Mouse (Mus musculus): ENCODE data around the gene Znhit2. TPM values are rescaled to one million over a fixed set of nuclear protein-coding genes. Genes with fewer than 3 reads are reported as not detected.

Znhit2 gene
- total RNA-seq, 2 experiments from 2014 or later: 39.4 to 41.7 TPM

DNA sequence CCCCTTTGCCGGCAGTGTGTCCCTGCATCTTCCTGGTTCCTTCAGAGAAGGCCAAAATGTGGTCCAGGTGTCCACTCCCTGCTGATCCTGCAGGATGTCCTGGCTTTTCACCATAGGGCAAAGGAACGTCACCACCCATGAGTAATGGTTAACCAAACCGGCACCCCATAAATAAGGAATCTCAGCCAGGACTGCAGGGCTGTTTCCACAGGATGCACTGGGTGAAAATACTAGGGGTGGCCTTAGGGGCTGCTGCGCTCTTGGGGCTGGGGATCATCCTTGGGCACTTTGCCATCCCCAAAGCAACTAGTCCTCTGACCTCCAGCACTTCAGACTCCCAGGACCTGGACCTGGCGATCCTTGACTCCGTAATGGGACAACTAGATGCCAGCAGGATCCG, 44.6 kb downstream of the Znhit2 start, which contains the start of gene Naaladl1:
TSS of gene Naaladl1 (plus strand) at position 197 of the 400 bp plus-strand sequence.
- intact Hi-C loops (cut with DNase I): no loop called here
- no peak for DNase-seq (ENCODE audit: low spot score in 2 of 2)

Small RNA genes within 50 kb of the gene (microRNA-seq; reads per million reads assigned to microRNA genes)
- 2.6 to 4.0 reads per million in 2 experiments for gene Mir6988

Other genes with a start within 250 kb of the Znhit2 start
- gene Frmd8, start 185.9 kb upstream of the Znhit2 start, total RNA-seq (2021): 10 to 100 TPM; 11.1 to 12.1 TPM
- gene Slc25a45, start 183.4 kb upstream of the Znhit2 start, total RNA-seq (2021): 1 to 10 TPM; 2.8 to 3.0 TPM
- 1 to 10 TPM; 5.6 to 5.9 TPM for gene Tigd3, start 167.0 kb upstream of the Znhit2 start, total RNA-seq (2021)
- gene Dpf2, start 148.2 kb upstream of the Znhit2 start, total RNA-seq (2021): 10 to 100 TPM; 87.6 to 90.4 TPM
- 1 to 10 TPM; 7.1 to 8.0 TPM for gene Cdc42ep2, start 136.4 kb upstream of the Znhit2 start, total RNA-seq (2021)
- 1 to 10 TPM; 6.2 to 6.6 TPM for gene Pola2, start 97.0 kb upstream of the Znhit2 start, total RNA-seq (2021)
- gene Slc22a20, start 75.0 kb upstream of the Znhit2 start, total RNA-seq (2021): not detected
- 10 to 100 TPM; 14.5 to 17.4 TPM for gene Capn1, start 45.3 kb upstream of the Znhit2 start, total RNA-seq (2021)
- 10 to 100 TPM; 41.2 to 44.4 TPM for gene Syvn1, start 14.6 kb upstream of the Znhit2 start, total RNA-seq (2021)
- 10 to 100 TPM; 49.8 to 54.3 TPM for gene Mrpl49, start 3.4 kb upstream of the Znhit2 start, total RNA-seq (2021)
- gene Fau, start 3.3 kb upstream of the Znhit2 start, total RNA-seq (2021): 100 to 1,000 TPM; 597 to 658 TPM
- 10 to 100 TPM; 41.3 to 46.1 TPM for gene Tm7sf2, start 7.2 kb downstream of the Znhit2 start, total RNA-seq (2021)
- 10 to 100 TPM; 73.9 to 87.1 TPM for gene Vps51, start 16.0 kb downstream of the Znhit2 start, total RNA-seq (2021)
- not detected for gene Tmem262, start 18.8 kb downstream of the Znhit2 start, total RNA-seq (2021)
- 1 to 10 TPM in 1 of 2 experiments, under 1 TPM in 1; 0.59 to 1.3 TPM for gene Gm28374, start 21.1 kb downstream of the Znhit2 start, total RNA-seq (2021)
- gene Zfpl1, start 23.8 kb downstream of the Znhit2 start, total RNA-seq (2021): 10 to 100 TPM; 32.8 to 35.0 TPM
- gene Cdca5, start 23.8 kb downstream of the Znhit2 start, total RNA-seq (2021): under 1 TPM; 0.38 to 0.44 TPM
- not detected for gene AC131692.1, start 33.2 kb downstream of the Znhit2 start, total RNA-seq (2021)
- not detected for gene Naaladl1, start 44.6 kb downstream of the Znhit2 start, total RNA-seq (2021)
- gene Sac3d1, start 57.5 kb downstream of the Znhit2 start, total RNA-seq (2021): 10 to 100 TPM; 23.7 to 24.7 TPM
- gene Snx15, start 67.1 kb downstream of the Znhit2 start, total RNA-seq (2021): 10 to 100 TPM; 39.2 to 42.9 TPM
- gene Batf2, start 79.8 kb downstream of the Znhit2 start, total RNA-seq (2021): under 1 TPM in 1 of 2 experiments, not detected in 1; 0.33 TPM
- gene Arl2, start 80.4 kb downstream of the Znhit2 start, total RNA-seq (2021): 10 to 100 TPM; 61.2 to 69.7 TPM
- gene Majin, start 123.2 kb downstream of the Znhit2 start, total RNA-seq (2021): under 1 TPM; 0.27 to 0.40 TPM
- not detected for gene Gpha2, start 165.2 kb downstream of the Znhit2 start, total RNA-seq (2021)
- 100 to 1,000 TPM; 187 to 194 TPM for gene Ppp2r5b, start 174.7 kb downstream of the Znhit2 start, total RNA-seq (2021)
- gene Atg2a, start 180.5 kb downstream of the Znhit2 start, total RNA-seq (2021): 10 to 100 TPM; 37.8 to 38.5 TPM
- gene Ehd1, start 215.5 kb downstream of the Znhit2 start, total RNA-seq (2021): 10 to 100 TPM; 44.2 to 51.7 TPM
- 1 to 10 TPM; 2.7 to 3.1 TPM for gene Cdc42bpg, start 245.3 kb downstream of the Znhit2 start, total RNA-seq (2021)